Mouse (Mus musculus) liver, embryonic 11.5 days (tissue): ENCODE measurements around the gene Ticam1. TPM values are rescaled to one million over a fixed set of nuclear protein-coding genes. Genes with fewer than 3 reads are reported as not detected.

Experiments used
- ATAC-seq: fragments of 200-750 bp; cut with Nextera tagmentation; replicated peaks from 2 replicates; pipeline ENCODE4 v1.8.0; 2017; ENCODE audit warnings: moderate number of reproducible peaks, mild to moderate bottlenecking, moderate TSS enrichment, moderate library complexity; ENCODE audit not compliant: low FRiP score
- DNase-seq: peaks from one replicate; pipeline ENCODE4 v3.0.0-alpha.2; 2017; ENCODE audit warnings: low spot score
- H3K27ac ChIP-seq: fragments of 300-500 bp; sonication (generic); 2 replicates; pipeline ENCODE4 v1.5.1; 2014; ENCODE audit warnings: mild to moderate bottlenecking, low read depth, low read length, control low read depth
- H3K27me3 ChIP-seq: fragments of 300-500 bp; sonication (generic); replicated peaks from 2 replicates; pipeline ENCODE4 v1.6.1; 2014; ENCODE audit warnings: low read length, mixed read lengths; ENCODE audit not compliant: control insufficient read depth, insufficient read depth
- H3K36me3 ChIP-seq: fragments of 300-500 bp; sonication (generic); 2 replicates; pipeline ENCODE4 v1.6.1; 2014; ENCODE audit warnings: mild to moderate bottlenecking, low read length, moderate library complexity, mixed read lengths; ENCODE audit not compliant: control insufficient read depth, insufficient read depth
- H3K4me1 ChIP-seq: fragments of 300-500 bp; sonication (generic); replicated peaks from 2 replicates; pipeline ENCODE4 v1.6.1; 2014; ENCODE audit warnings: low read length, mixed read lengths; ENCODE audit not compliant: control insufficient read depth, insufficient read depth
- H3K4me2 ChIP-seq: fragments of 300-500 bp; sonication (generic); 2 replicates; pipeline ENCODE4 v1.6.1; 2014; ENCODE audit warnings: mild to moderate bottlenecking, control low read depth, moderate library complexity
- H3K4me3 ChIP-seq: fragments of 300-500 bp; sonication (generic); 2 replicates; pipeline ENCODE4 v1.5.1; 2014; ENCODE audit warnings: low read depth, low read length, control low read depth
- H3K9ac ChIP-seq: fragments of 300-500 bp; sonication (generic); 2 replicates; pipeline ENCODE4 v1.6.1; 2014; ENCODE audit warnings: low read depth, low read length, control low read depth
- H3K9me3 ChIP-seq: fragments of 300-500 bp; sonication (generic); 2 replicates; pipeline ENCODE4 v1.6.1; 2016; ENCODE audit warnings: low read length, inconsistent platforms, mixed read lengths; ENCODE audit not compliant: control insufficient read depth
- WGBS: fragments of 180-500 bp; shearing (Covaris S2); extraction: QIAGEN DNeasy Blood & Tissue Kit; methylation state at CpG from one replicate; pipeline ENCODE4 v1.1.7; 2014; 5-methylcytosine and 5-hydroxymethylcytosine counted together
- polyA plus RNA-seq: library from polyadenylated mRNA; unstranded; fragments of >200 nt; fragmentation: Nextera tagmentation; extraction: Ambion mirVana; gene quantifications from 2 replicates; pipeline ENCODE4 v1.2.1, GENCODE M21; 2014

The Ticam1 gene
- polyA plus RNA-seq, 1 experiment from 2014 or later, result 5.8 TPM

DNA sequence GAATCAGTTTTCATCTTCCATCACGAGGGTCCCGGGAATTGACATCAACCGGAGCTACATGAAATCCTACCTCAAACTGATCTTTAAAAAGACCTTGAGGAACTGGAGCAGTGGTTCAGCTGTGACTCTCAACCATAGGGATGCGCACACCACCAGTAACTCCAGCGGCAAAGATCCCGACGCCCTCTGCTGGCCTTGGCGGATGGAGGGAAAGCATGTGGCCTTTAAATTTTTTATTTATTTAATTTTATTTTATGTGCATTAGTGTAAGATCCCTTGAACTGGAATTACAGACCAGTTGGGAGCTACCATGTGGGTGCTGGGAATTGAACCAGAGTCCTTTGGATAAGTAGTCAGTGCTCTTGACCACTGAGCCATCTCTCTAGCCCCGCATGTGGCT is 21.2 kb downstream of the Ticam1 start:
- DNase-seq, result no peak
- H3K9ac ChIP-seq, result no peak overlapping the region
- no peaks in the 10 kb centered on the region for H3K27me3 ChIP-seq
- 0 out of 2 replicates have a peak overlapping the region, but pooled peaks have one; percentile 41 for H3K27ac ChIP-seq
- WGBS, result 18% methylated on average over 9 of the region's 9 CpGs
- H3K4me3 ChIP-seq, result peak overlapping the region; percentile 27
- no peak for ATAC-seq
- H3K4me2 ChIP-seq, result peak overlapping the region; percentile 56
- peaks cover 19% of the 10 kb centered on the region for H3K36me3 ChIP-seq
- H3K4me1 ChIP-seq, result peaks cover 36% of the 10 kb centered on the region
- no peaks in the 10 kb centered on the region for H3K9me3 ChIP-seq

GRCm38 (mm10) chr17:56254695-56255094 is 21.9 kb downstream of the Ticam1 start:
- no peaks in the 10 kb centered on the region for H3K27me3 ChIP-seq
- peaks cover 11% of the 10 kb centered on the region for H3K36me3 ChIP-seq
- H3K4me3 ChIP-seq, result no peak overlapping the region
- H3K4me2 ChIP-seq, result no peak overlapping the region
- no peak overlapping the region for H3K27ac ChIP-seq
- no peak for ATAC-seq
- 82% methylated on average over 4 of the region's 4 CpGs for WGBS
- peaks cover 29% of the 10 kb centered on the region for H3K4me1 ChIP-seq
- H3K9me3 ChIP-seq, result no peaks in the 10 kb centered on the region
- H3K9ac ChIP-seq, result peak overlapping the region; percentile 25; the same call in 1 of the 2 replicates
- no peak for DNase-seq

DNA sequence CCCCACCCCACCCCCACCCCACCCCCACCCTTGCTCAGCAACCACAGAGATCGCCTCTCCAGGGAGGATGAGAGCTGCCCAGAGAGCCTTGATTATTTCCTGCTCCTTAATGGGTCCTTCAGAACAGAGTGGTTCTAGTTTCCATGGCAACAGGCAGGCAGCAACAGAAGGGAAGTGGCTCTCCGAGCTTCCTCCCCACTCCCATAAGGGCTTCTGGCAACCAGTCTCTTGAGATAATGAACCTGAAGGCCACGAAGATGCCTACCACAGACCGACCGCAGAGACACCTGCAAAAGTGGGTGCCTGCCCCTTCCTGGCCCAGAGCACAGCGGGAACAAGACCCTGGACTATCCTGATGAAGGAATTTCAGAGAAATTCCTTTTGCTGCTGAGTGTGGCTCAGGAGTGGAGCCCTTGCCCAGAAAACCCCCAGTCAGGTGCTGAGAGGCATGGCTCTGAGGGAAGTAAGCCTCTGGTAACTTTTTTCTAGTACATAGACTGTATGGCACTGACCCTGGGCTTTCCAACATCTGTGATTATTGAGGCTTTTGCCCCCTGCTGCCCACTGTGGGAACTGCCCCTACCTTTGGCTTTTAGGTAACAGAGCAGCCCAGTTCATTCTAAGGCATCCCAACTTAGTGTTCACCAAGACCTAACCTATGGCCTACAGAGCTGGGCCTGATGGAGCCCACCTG is 25.3 kb downstream of the Ticam1 start:
- Histone ChIP-seq H3K9me3 (no peaks in the 10 kb centered on the region), H3K4me3 (no peak overlapping the region), H3K27me3 (no peaks in the 10 kb centered on the region), H3K4me2 (no peak overlapping the region), H3K27ac (no peak overlapping the region), H3K9ac (no peak overlapping the region), H3K36me3 (no peaks in the 10 kb centered on the region), H3K4me1 (peaks cover 7% of the 10 kb centered on the region; the same call in 1 of the 2 replicates)
- WGBS, result 11% methylated on average over 6 of the region's 6 CpGs
- ATAC-seq, result no peak
- DNase-seq, result peak; percentile 55

DNA sequence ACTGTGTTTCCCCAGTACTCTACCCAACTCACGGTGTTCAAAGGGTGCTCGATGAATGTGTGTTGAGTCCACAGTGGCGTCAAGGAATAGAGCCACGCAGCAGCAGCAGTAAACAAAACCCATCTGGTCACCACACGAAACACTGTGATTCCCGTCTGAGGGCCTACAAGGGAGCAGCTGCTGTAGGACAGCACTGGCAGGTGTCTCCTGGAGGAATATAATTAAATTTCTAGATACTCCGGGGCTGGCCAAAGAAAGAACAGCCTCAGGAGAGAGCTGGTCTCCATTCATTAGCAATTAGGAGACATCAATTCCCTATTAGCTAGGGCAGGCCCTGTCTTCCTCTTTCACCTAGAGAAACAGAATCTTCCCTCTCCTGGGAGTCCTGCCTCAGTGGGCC is 31.0 kb downstream of the Ticam1 start:
- no peak overlapping the region for H3K27ac ChIP-seq
- no peak overlapping the region for H3K9ac ChIP-seq
- no peak for ATAC-seq
- peaks cover 10% of the 10 kb centered on the region for H3K27me3 ChIP-seq
- no peaks in the 10 kb centered on the region for H3K4me1 ChIP-seq
- H3K4me2 ChIP-seq, result no peak overlapping the region
- no peak overlapping the region for H3K4me3 ChIP-seq
- no peaks in the 10 kb centered on the region for H3K36me3 ChIP-seq
- DNase-seq, result no peak
- WGBS, result 65% methylated on average over 7 of the region's 7 CpGs
- H3K9me3 ChIP-seq, result no peaks in the 10 kb centered on the region

GRCm38 (mm10) chr17:56241541-56242401 is 34.8 kb downstream of the Ticam1 start:
- Histone ChIP-seq H3K27ac (no peak overlapping the region), H3K9me3 (no peaks in the 10 kb centered on the region), H3K36me3 (no peaks in the 10 kb centered on the region), H3K27me3 (peaks cover 10% of the 10 kb centered on the region), H3K4me3 (no peak overlapping the region), H3K4me1 (no peaks in the 10 kb centered on the region), H3K9ac (no peak overlapping the region), H3K4me2 (peak overlapping the region; percentile 28; the same call in 1 of the 2 replicates)
- peak; percentile 88 for DNase-seq
- WGBS, result 2% methylated on average over 33 of the region's 33 CpGs
- no peak; the same call in 1 of the 2 replicates for ATAC-seq

DNA sequence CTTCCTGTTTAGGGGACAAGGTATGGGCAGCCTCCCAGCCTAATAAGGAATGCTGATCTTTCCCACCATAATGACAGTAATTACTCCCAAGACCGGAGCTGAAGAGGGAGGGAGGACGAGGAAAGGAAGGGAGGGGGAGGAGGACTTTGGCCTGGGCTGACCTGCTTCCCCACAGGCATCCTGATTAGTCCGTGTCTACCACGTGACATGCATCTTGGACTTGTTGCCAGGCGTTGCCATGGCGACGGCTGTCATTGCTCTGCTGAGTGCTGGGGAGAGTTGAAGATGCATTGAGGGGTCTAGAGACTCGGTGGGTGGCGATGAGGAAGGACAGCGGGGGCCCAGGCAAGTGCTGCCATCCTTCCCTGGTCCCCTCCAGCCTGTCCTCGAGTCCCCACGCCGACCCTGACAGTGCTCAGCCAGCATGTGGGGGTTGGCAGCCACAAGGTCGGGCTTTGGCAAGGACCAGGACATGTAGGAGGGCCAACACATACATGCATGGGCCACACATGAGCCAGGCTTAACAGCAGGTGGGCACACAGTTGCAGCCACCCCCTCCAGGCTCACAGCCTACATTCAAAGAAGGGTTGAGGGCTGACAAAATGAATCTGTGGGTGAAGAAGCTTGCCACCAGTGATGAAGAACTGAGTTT is 42.6 kb downstream of the Ticam1 start:
- WGBS, result 4% methylated on average over 14 of the region's 14 CpGs
- peak; percentile 58 for ATAC-seq
- H3K4me2 ChIP-seq, result peak overlapping the region; percentile 18

DNA sequence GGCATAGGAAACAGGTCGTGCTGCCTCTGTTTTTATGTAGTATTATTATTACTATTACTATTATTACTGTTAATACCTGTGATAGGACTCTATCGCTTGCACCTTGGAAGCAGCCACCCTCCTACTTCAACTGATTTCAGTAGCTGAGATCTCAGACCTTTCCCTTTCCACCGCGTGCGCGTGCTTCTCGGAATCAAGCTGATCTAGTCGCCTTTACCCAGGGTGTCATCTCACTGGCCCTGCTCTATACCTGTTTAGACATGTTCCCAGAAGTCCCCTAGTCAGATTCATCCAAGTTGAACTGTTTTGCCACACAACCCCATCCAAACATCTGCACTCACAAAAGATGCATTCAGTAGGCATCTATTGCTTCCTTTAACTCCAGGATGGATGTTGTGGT is 43.2 kb downstream of the Ticam1 start:
- WGBS, result 56% methylated on average over 8 of the region's 8 CpGs
- no peaks in the 10 kb centered on the region for H3K9me3 ChIP-seq
- DNase-seq, result no peak
- H3K36me3 ChIP-seq, result no peaks in the 10 kb centered on the region
- H3K4me3 ChIP-seq, result no peak overlapping the region
- H3K4me1 ChIP-seq, result no peaks in the 10 kb centered on the region
- H3K4me2 ChIP-seq, result no peak overlapping the region; the same call in 1 of the 2 replicates
- no peaks in the 10 kb centered on the region for H3K27me3 ChIP-seq
- no peak for ATAC-seq
- H3K9ac ChIP-seq, result no peak overlapping the region
- no peak overlapping the region for H3K27ac ChIP-seq

More for the DNA sequence above, 42.6 kb downstream of the Ticam1 start:
- Histone ChIP-seq H3K36me3 (no peaks in the 10 kb centered on the region), H3K4me3 (no peak overlapping the region), H3K4me1 (no peaks in the 10 kb centered on the region), H3K9me3 (no peaks in the 10 kb centered on the region), H3K27ac (no peak overlapping the region), H3K27me3 (no peaks in the 10 kb centered on the region), H3K9ac (no peak overlapping the region)
- peak; percentile 46 for DNase-seq

- Histone ChIP-seq H3K9me3 (no peaks in the 10 kb centered on the region), H3K4me2 (no peak overlapping the region), H3K27me3 (no peaks in the 10 kb centered on the region), H3K36me3 (no peaks in the 10 kb centered on the region), H3K27ac (no peak overlapping the region), H3K9ac (no peak overlapping the region), H3K4me3 (no peak overlapping the region), H3K4me1 (no peaks in the 10 kb centered on the region)
- WGBS, result 61% methylated on average over 10 of the region's 10 CpGs
- ATAC-seq (no peak), DNase-seq (no peak)
Observed at GRCm38 (mm10) chr17:56229943-56230342, 46.6 kb downstream of the Ticam1 start.
